ENCODE assay signal across 8 mouse cellular contexts in the genomic region with DNA sequence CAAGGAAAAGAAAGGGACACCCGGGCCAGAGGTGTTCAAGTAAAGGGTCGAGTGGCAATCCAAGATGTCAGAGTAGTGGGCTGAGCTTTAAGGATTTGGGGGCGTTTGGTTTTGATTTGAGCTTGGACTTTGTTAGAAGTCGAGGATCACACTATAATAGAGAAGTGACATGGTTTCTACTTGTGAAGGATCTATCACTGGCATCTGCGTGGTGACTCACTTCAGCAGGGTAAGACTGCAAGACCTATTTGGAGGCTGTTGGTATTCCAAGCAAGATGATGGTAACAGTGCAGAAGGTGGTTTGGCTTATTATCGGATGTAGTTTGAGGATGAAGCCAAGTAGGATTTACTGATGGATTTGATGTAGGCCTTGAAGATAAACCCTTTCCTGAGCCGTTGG. TPM values are rescaled to one million over a fixed set of nuclear protein-coding genes. Genes with fewer than 3 reads are reported as not detected.
DNase-seq lines count a peak whose midpoint lies in the region; ATAC-seq and TF ChIP-seq lines count a peak whose summit lies in the region.

No protein-coding gene starts in this region.

- WGBS in heart, embryonic 14.5 days: 38% methylated on average over 7 of the region's 7 CpGs
- 63% methylated on average over 7 of the region's 7 CpGs for WGBS in hindbrain, embryonic 15.5 days
- 45% methylated on average over 7 of the region's 7 CpGs for WGBS in midbrain, postnatal 0 days

- peak overlapping the region; percentile 74 to 92 for H3K4me3 ChIP-seq in heart, embryonic 14.5 days (ENCODE audit: control insufficient read depth in 1 of 2, insufficient read depth in 1 of 2, low read depth in 1 of 2, low read length in 2 of 2)
- peak overlapping the region; percentile 97 for H3K4me3 ChIP-seq in hindbrain, embryonic 15.5 days
- H3K4me3 ChIP-seq in midbrain, postnatal 0 days (ENCODE audit: low read depth, low read length): peak overlapping the region; percentile 75

- intact Hi-C loops in heart, postnatal 36 days (cut with DNase I): no loop called here

- peak overlapping the region; percentile 97 for H3K9ac ChIP-seq in heart, embryonic 14.5 days (ENCODE audit: low read length)
- peak overlapping the region; percentile 94 for H3K9ac ChIP-seq in hindbrain, embryonic 15.5 days
- peak overlapping the region; percentile 95 for H3K9ac ChIP-seq in midbrain, postnatal 0 days (replicated peaks; ENCODE audit: low read length, poor library complexity, severe bottlenecking)

- 0 out of 4 replicates have a peak overlapping the region, but pooled peaks of 1 of the 2 experiments have one; percentile 86 for H3K27ac ChIP-seq in heart, embryonic 14.5 days (replicated peaks in 1 of 2; ENCODE audit: control insufficient read depth in 1 of 2, insufficient read depth in 1 of 2, low read depth in 2 of 2, low read length in 2 of 2)
- H3K27ac ChIP-seq in hindbrain, embryonic 15.5 days (replicated peaks): no peak overlapping the region
- no peak overlapping the region for H3K27ac ChIP-seq in midbrain, postnatal 0 days (ENCODE audit: low read depth, low read length)

- peaks cover 0 to 13% of the 10 kb centered on the region in 2 experiments; a peak in 3 of 4 replicates for H3K4me1 ChIP-seq in heart, embryonic 14.5 days (ENCODE audit: control insufficient read depth in 2 of 2, insufficient read depth in 2 of 2, low read length in 2 of 2)
- H3K4me1 ChIP-seq in hindbrain, embryonic 15.5 days (replicated peaks): peaks cover 18% of the 10 kb centered on the region
- H3K4me1 ChIP-seq in midbrain, postnatal 0 days (ENCODE audit: insufficient read depth, low read length): peaks cover 6% of the 10 kb centered on the region; the same call in 1 of the 2 replicates

- ATAC-seq in heart, embryonic 14.5 days (ENCODE audit: insufficient number of reproducible peaks, insufficient read depth, low FRiP score, low read depth): no peak
- ATAC-seq in hindbrain, embryonic 15.5 days (ENCODE audit: low FRiP score, low read depth): no peak
- no peak for ATAC-seq in midbrain, postnatal 0 days (ENCODE audit: low FRiP score)

- DNase-seq in heart, postnatal 36 days: no peak
- peak; percentile 38 for DNase-seq in brain, adult 2 months (ENCODE audit: low read depth, low spot score)
- no peak for DNase-seq in midbrain, postnatal 0 days (ENCODE audit: low spot score)
- no peak for DNase-seq in gastrocnemius, adult 18-20 months (ENCODE audit: low spot score)
- DNase-seq in yolk sac, embryonic 10.5 days (ENCODE audit: low spot score): no peak
- DNase-seq in T-cell, adult 2 months (ENCODE audit: low spot score): no peak

- no peaks in the 10 kb centered on the region for H3K27me3 ChIP-seq in heart, embryonic 14.5 days (ENCODE audit: control insufficient read depth, insufficient read depth, low read length)
- 0 out of 2 replicates have a peak, but pooled peaks cover 7% of the 10 kb centered on the region for H3K27me3 ChIP-seq in hindbrain, embryonic 15.5 days
- no peaks in the 10 kb centered on the region; the same call in 1 of the 2 replicates for H3K27me3 ChIP-seq in midbrain, postnatal 0 days (ENCODE audit: insufficient read depth, low read length)

- H3K4me2 ChIP-seq in heart, embryonic 14.5 days (ENCODE audit: low read length): peak overlapping the region; percentile 80
- H3K4me2 ChIP-seq in hindbrain, embryonic 15.5 days: peak overlapping the region; percentile 85
- peak overlapping the region; percentile 68 for H3K4me2 ChIP-seq in midbrain, postnatal 0 days (ENCODE audit: low read depth, low read length, poor library complexity, severe bottlenecking)

- H3K9me3 ChIP-seq in heart, embryonic 14.5 days (ENCODE audit: control insufficient read depth, low read length): no peaks in the 10 kb centered on the region
- H3K9me3 ChIP-seq in hindbrain, embryonic 15.5 days: no peaks in the 10 kb centered on the region
- H3K9me3 ChIP-seq in midbrain, postnatal 0 days (ENCODE audit: low read length): no peaks in the 10 kb centered on the region

- H3K36me3 ChIP-seq in heart, embryonic 14.5 days (ENCODE audit: control insufficient read depth, insufficient read depth, low read length): peaks cover 25% of the 10 kb centered on the region
- H3K36me3 ChIP-seq in hindbrain, embryonic 15.5 days: peaks cover 24% of the 10 kb centered on the region
- peaks cover 13% of the 10 kb centered on the region for H3K36me3 ChIP-seq in midbrain, postnatal 0 days (ENCODE audit: insufficient read depth, low read length)

- TF ChIP-seq CTCF in midbrain, postnatal 0 days (IDR thresholded peaks at IDR 0.05): no peak

RNA-seq across cellular contexts. Expression of a gene that starts 1.1 kb away (rescaled TPM):
- polyA plus RNA-seq in heart, embryonic 14.5 days (2014; fragmentation: Nextera tagmentation; extraction: Ambion mirVana): 146 and 153 TPM in 2 replicates
- 100 to 1,000 TPM; 195 to 200 TPM for total RNA-seq in heart, postnatal 36 days (2021)
- 63.8 and 75.4 TPM in 2 replicates for polyA plus RNA-seq in hindbrain, embryonic 15.5 days (2015; fragmentation: Nextera tagmentation; extraction: Ambion mirVana)
- 8.9 and 9.4 TPM in 2 replicates for total RNA-seq in midbrain, postnatal 0 days (2014; rRNA removed)
- 61.0 and 72.6 TPM in 2 replicates for polyA plus RNA-seq in midbrain, postnatal 0 days (2015; fragmentation: Nextera tagmentation; extraction: Ambion mirVana)
- 10 to 100 TPM; 41.8 to 44.5 TPM for total RNA-seq in gastrocnemius, adult 18-20 months (2021)

RNA-seq across cellular contexts. Expression of a gene that starts 11.2 kb away (rescaled TPM):
- polyA plus RNA-seq in heart, embryonic 14.5 days (2014; fragmentation: Nextera tagmentation; extraction: Ambion mirVana): 1.3 and 1.9 TPM in 2 replicates
- 1 to 10 TPM in 1 of 2 experiments, under 1 TPM in 1; 0.87 to 1.2 TPM for total RNA-seq in heart, postnatal 36 days (2021)
- polyA plus RNA-seq in hindbrain, embryonic 15.5 days (2015; fragmentation: Nextera tagmentation; extraction: Ambion mirVana): 0.61 and 1.0 TPM in 2 replicates
- total RNA-seq in midbrain, postnatal 0 days (2014; rRNA removed): 0.49 and 0.90 TPM in 2 replicates
- polyA plus RNA-seq in midbrain, postnatal 0 days (2015; fragmentation: Nextera tagmentation; extraction: Ambion mirVana): 0.59 and 0.83 TPM in 2 replicates
- under 1 TPM; 0.41 to 0.74 TPM for total RNA-seq in gastrocnemius, adult 18-20 months (2021)

RNA-seq across cellular contexts. Expression of a gene that starts 43.2 kb away (rescaled TPM):
- 0.24 TPM in 2 replicates for polyA plus RNA-seq in heart, embryonic 14.5 days (2014; fragmentation: Nextera tagmentation; extraction: Ambion mirVana)
- not detected for total RNA-seq in heart, postnatal 36 days (2021)
- 0.85 and 1.5 TPM in 2 replicates for polyA plus RNA-seq in hindbrain, embryonic 15.5 days (2015; fragmentation: Nextera tagmentation; extraction: Ambion mirVana)
- 0.57 and 1.9 TPM in 2 replicates for total RNA-seq in midbrain, postnatal 0 days (2014; rRNA removed)
- 1.4 TPM in 2 replicates for polyA plus RNA-seq in midbrain, postnatal 0 days (2015; fragmentation: Nextera tagmentation; extraction: Ambion mirVana)
- total RNA-seq in gastrocnemius, adult 18-20 months (2021): under 1 TPM in 1 of 2 experiments, not detected in 1; 0.21 TPM

RNA-seq across cellular contexts. Expression of a gene that starts 47.5 kb away (rescaled TPM):
- 6.3 and 6.7 TPM in 2 replicates for polyA plus RNA-seq in heart, embryonic 14.5 days (2014; fragmentation: Nextera tagmentation; extraction: Ambion mirVana)
- total RNA-seq in heart, postnatal 36 days (2021): 1 to 10 TPM; 5.7 to 6.9 TPM
- polyA plus RNA-seq in hindbrain, embryonic 15.5 days (2015; fragmentation: Nextera tagmentation; extraction: Ambion mirVana): 7.6 and 8.7 TPM in 2 replicates
- total RNA-seq in midbrain, postnatal 0 days (2014; rRNA removed): 26.0 and 32.5 TPM in 2 replicates
- polyA plus RNA-seq in midbrain, postnatal 0 days (2015; fragmentation: Nextera tagmentation; extraction: Ambion mirVana): 6.4 and 6.5 TPM in 2 replicates
- total RNA-seq in gastrocnemius, adult 18-20 months (2021): 1 to 10 TPM; 1.2 to 1.5 TPM

Comparison
In these comparisons a context has a peak if more than half of its experiments do, and no peak if none do; other contexts are left out.
1. RNA of a gene that starts 1.1 kb away (total RNA-seq): 195 to 200 TPM in heart, postnatal 36 days; 41.8 to 44.5 TPM in gastrocnemius, adult 18-20 months and 8.9 to 9.4 TPM in midbrain, postnatal 0 days; every median in the first group is over 4 times any median in the second.
2. Peak in every context shown above with its lines, with median percentiles within 50 percentile points of each other: H3K4me2 ChIP-seq, H3K4me3 ChIP-seq and H3K9ac ChIP-seq.